ENCODE assay signal across 10 mouse cellular contexts in the genomic region with DNA sequence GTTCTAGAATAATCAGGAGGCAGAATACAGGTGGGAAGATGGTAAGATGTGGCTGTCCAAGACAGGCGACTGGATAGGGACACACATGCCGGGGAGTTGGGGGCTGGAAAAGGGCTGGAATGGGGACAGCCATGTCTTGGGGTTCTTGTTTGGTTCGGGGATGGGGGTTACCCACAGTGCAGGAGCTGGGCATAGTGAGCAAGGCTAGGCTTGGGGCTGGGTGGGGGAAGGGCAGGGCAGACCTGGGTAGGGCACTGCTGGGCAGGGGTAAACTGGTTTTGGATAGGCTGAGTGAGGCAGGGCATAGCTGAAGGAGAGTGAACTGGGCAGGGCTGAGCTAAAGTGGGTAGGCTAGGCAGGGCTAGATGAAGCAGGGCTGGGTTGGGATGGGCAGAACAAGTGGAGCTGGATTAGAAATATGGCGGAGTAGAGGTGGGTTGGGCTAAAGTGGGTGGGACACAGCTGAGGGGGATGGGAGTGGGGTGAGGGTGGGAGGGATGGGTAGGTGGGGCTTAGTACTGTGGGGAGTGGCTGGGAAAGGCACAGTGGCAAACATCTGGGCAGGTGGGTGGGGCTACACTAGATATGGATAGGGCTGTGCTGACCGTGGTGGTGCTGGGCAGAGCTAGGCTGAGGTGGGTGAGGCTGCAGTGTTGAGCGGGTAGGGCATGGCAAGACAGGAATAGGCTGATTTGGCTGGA. TPM values are rescaled to one million over a fixed set of nuclear protein-coding genes. Genes with fewer than 3 reads are reported as not detected.
DNase-seq lines count a peak whose midpoint lies in the region; ATAC-seq and TF ChIP-seq lines count a peak whose summit lies in the region.
"Had no signal": no experiment of that assay in that cellular context is flagged by ENCODE, and none has a peak within 500 bp of the region (broad histone marks: within the 10 kb centered on the region; RNA-seq: fewer than 3 reads in every experiment).

No protein-coding gene starts in this region.

- WGBS in lung, embryonic 15.5 days, result 94% methylated on average over 6 of the region's 6 CpGs
- WGBS in limb, embryonic 12.5 days, result 93% methylated on average over 6 of the region's 6 CpGs
- 91% methylated on average over 6 of the region's 6 CpGs for WGBS in stomach, embryonic 15.5 days
- WGBS in forebrain, embryonic 10.5 days, result 91% methylated on average over 6 of the region's 6 CpGs

- H3K27ac ChIP-seq in gastrocnemius, adult 2 months, result no peak overlapping the region
- H3K27ac ChIP-seq in lung, embryonic 15.5 days, result no peak overlapping the region
- H3K27ac ChIP-seq in limb, embryonic 12.5 days, result no peak overlapping the region
- H3K27ac ChIP-seq in stomach, embryonic 15.5 days, result no peak overlapping the region
- H3K27ac ChIP-seq in forebrain, embryonic 10.5 days, result no peak overlapping the region

- no peaks in the 10 kb centered on the region for H3K9me3 ChIP-seq in lung, embryonic 15.5 days
- no peaks in the 10 kb centered on the region for H3K9me3 ChIP-seq in limb, embryonic 12.5 days
- no peaks in the 10 kb centered on the region for H3K9me3 ChIP-seq in stomach, embryonic 15.5 days
- H3K9me3 ChIP-seq in forebrain, embryonic 10.5 days, result no peaks in the 10 kb centered on the region

- peak; percentile 39 for DNase-seq in gastrocnemius, adult 2 months
- DNase-seq in gastrocnemius, postnatal 4 days (ENCODE audit: low spot score in 2 of 2), result no peak
- DNase-seq in lung, postnatal 4 days, result no peak
- DNase-seq in adrenal gland, postnatal 4 days (ENCODE audit: low spot score in 2 of 2), result no peak
- no peak for DNase-seq in forebrain, embryonic 10.5 days (ENCODE audit: extremely low spot score, low spot score)
- DNase-seq: cerebellum, adult 18-20 months; thymus, adult 2 months had no signal

- no peak overlapping the region for H3K9ac ChIP-seq in lung, embryonic 15.5 days
- no peak overlapping the region for H3K9ac ChIP-seq in limb, embryonic 12.5 days (replicated peaks)
- no peak overlapping the region for H3K9ac ChIP-seq in stomach, embryonic 15.5 days

- H3K4me2 ChIP-seq in lung, embryonic 15.5 days, result no peak overlapping the region
- no peak overlapping the region for H3K4me2 ChIP-seq in limb, embryonic 12.5 days
- no peak overlapping the region for H3K4me2 ChIP-seq in stomach, embryonic 15.5 days

- no peak for TF ChIP-seq CTCF in gastrocnemius, adult 2 months (IDR thresholded peaks at IDR 0.05)

- intact Hi-C loops in gastrocnemius, adult 2 months (cut with DNase I), result no loop called here

- H3K27me3 ChIP-seq in lung, embryonic 15.5 days, result no peaks in the 10 kb centered on the region
- no peaks in the 10 kb centered on the region for H3K27me3 ChIP-seq in limb, embryonic 12.5 days
- H3K27me3 ChIP-seq in stomach, embryonic 15.5 days (replicated peaks), result no peaks in the 10 kb centered on the region
- H3K27me3 ChIP-seq in forebrain, embryonic 10.5 days (ENCODE audit: poor library complexity, severe bottlenecking), result no peaks in the 10 kb centered on the region

- peak; percentile 47 for ATAC-seq in lung, embryonic 15.5 days (ENCODE audit: borderline replicate concordance, extremely low read depth, low FRiP score, low TSS enrichment)
- ATAC-seq in limb, embryonic 12.5 days (ENCODE audit: insufficient number of reproducible peaks, insufficient read depth, low FRiP score, low TSS enrichment, low read depth), result 0 out of 2 replicates have a peak, but pooled peaks have one; percentile 66
- peak; percentile 70 for ATAC-seq in stomach, embryonic 15.5 days (ENCODE audit: insufficient read depth, low FRiP score, low read depth)

- peaks cover 5% of the 10 kb centered on the region; the same call in 1 of the 2 replicates for H3K4me1 ChIP-seq in lung, embryonic 15.5 days
- no peaks in the 10 kb centered on the region for H3K4me1 ChIP-seq in limb, embryonic 12.5 days (replicated peaks)
- no peaks in the 10 kb centered on the region for H3K4me1 ChIP-seq in stomach, embryonic 15.5 days
- no peaks in the 10 kb centered on the region for H3K4me1 ChIP-seq in forebrain, embryonic 10.5 days

- peaks cover 78% of the 10 kb centered on the region for H3K36me3 ChIP-seq in lung, embryonic 15.5 days
- H3K36me3 ChIP-seq in limb, embryonic 12.5 days, result peaks cover 98% of the 10 kb centered on the region
- H3K36me3 ChIP-seq in stomach, embryonic 15.5 days, result peaks cover 62% of the 10 kb centered on the region
- peaks cover 13% of the 10 kb centered on the region for H3K36me3 ChIP-seq in forebrain, embryonic 10.5 days (replicated peaks)

- H3K4me3 ChIP-seq in gastrocnemius, adult 2 months, result no peak overlapping the region
- H3K4me3 ChIP-seq in lung, embryonic 15.5 days, result no peak overlapping the region
- H3K4me3 ChIP-seq in limb, embryonic 12.5 days (replicated peaks), result no peak overlapping the region
- H3K4me3 ChIP-seq in stomach, embryonic 15.5 days (replicated peaks), result no peak overlapping the region
- no peak overlapping the region for H3K4me3 ChIP-seq in forebrain, embryonic 10.5 days

RNA-seq across cellular contexts. Expression of a gene that starts 46.8 kb away (rescaled TPM):
- 10 to 100 TPM; 14.6 to 21.5 TPM for total RNA-seq in gastrocnemius, adult 2 months (2021)
- 10 to 100 TPM; 50.0 to 57.8 TPM for total RNA-seq in gastrocnemius, postnatal 4 days (2021)
- 75.2 and 78.0 TPM in 2 replicates for polyA plus RNA-seq in lung, embryonic 15.5 days (2015; fragmentation: Nextera tagmentation; extraction: Ambion mirVana)
- polyA plus RNA-seq in limb, embryonic 12.5 days (2016; fragmentation: Nextera tagmentation; extraction: Ambion mirVana), result 149 and 178 TPM in 2 replicates
- polyA plus RNA-seq in stomach, embryonic 15.5 days (2015; fragmentation: Nextera tagmentation; extraction: Ambion mirVana), result 83.6 and 90.8 TPM in 2 replicates
- total RNA-seq in adrenal gland, postnatal 4 days (2021), result 100 to 1,000 TPM in 1 of 2 experiments, 10 to 100 TPM in 1; 93.5 to 104 TPM
- polyA plus RNA-seq in forebrain, embryonic 10.5 days (2016; fragmentation: Nextera tagmentation; extraction: Ambion mirVana), result 92.6 and 98.9 TPM in 2 replicates
